Mouse (Mus musculus): ENCODE measurements at regions not wholly inside any gene's neighbourhood (a gene's known extent, or its start where the extent isn't known, plus 50 kb on each side); places are given as distances from the start of the nearest gene placed in this dataset.

GRCm38 (mm10) chr7:54507006-54507405 is 328.3 kb upstream of the Luzp2 start:
- TF ChIP-seq POLR2A (IDR thresholded peaks at IDR 0.05; ENCODE audit: borderline replicate concordance, extremely low read depth, insufficient read depth, insufficient read length, poor library complexity, severe bottlenecking) = no peak
- no peak for TF ChIP-seq CTCF (IDR thresholded peaks at IDR 0.05; ENCODE audit: borderline replicate concordance, extremely low read depth, insufficient read depth, insufficient read length)

All from brain, embryonic 14.5 days (tissue).